Mouse (Mus musculus) left cerebral cortex, adult 6 months (tissue): ENCODE results near the gene Ttc5. TPM values are rescaled to one million over a fixed set of nuclear protein-coding genes. Genes with fewer than 3 reads are reported as not detected.

Experiments
- long read RNA-seq, 2 experiments: library from polyadenylated mRNA; unstranded; transcript quantifications; one replicate each; pipeline ENCODE4 v2.0.0; 2019 to 2020
- polyA plus RNA-seq: library from polyadenylated mRNA; unstranded; fragments of <200 nt; fragmentation: Nextera tagmentation; gene quantifications from 2 replicates; pipeline ENCODE4 v1.2.3, GENCODE M21; 2021

The Ttc5 gene
- 45.5 and 53.6 TPM in 2 replicates for polyA plus RNA-seq
- long read RNA-seq, experiment 1, transcript Ttc5-202 (4 exons, 2,366 nt): minor isoform, 49 of 571 reads
- long read RNA-seq, experiment 1, transcript Ttc5-201 (10 exons, 1,842 nt): major isoform, 458 of 571 reads
- long read RNA-seq, experiment 1, partial matches to known transcripts: 10 of 571 reads
- long read RNA-seq, experiment 1, other reads (novel, unspliced or antisense): 53 of 571 reads
- long read RNA-seq, experiment 2, transcript Ttc5-201 (10 exons, 1,842 nt): major isoform, 69 of 94 reads
- long read RNA-seq, experiment 2, transcript Ttc5-202 (4 exons, 2,366 nt): minor isoform, 5 of 94 reads
- long read RNA-seq, experiment 2, partial matches to known transcripts: 9 of 94 reads
- long read RNA-seq, experiment 2, other reads (novel, unspliced or antisense): 11 of 94 reads

GRCm38 (mm10) chr14:50785251-50785637, at the start of gene Ttc5:
Gene Ttc5, minus strand, starts transcription at chr14:50785519.

GRCm38 (mm10) chr14:50807487-50808072, 22.3 kb upstream of the Ttc5 start, which contains the start of the genes Ccnb1ip1 and Parp2:
Gene Ccnb1ip1, minus strand, starts transcription at chr14:50807732.
Gene Parp2, plus strand, starts transcription at chr14:50807841.

GRCm38 (mm10) chr14:50744994-50745393, 40.3 kb downstream of the Ttc5 start, which contains the start of gene Olfr749:
Gene Olfr749, minus strand, starts transcription at chr14:50745094.

Other genes starting within 250 kb of the Ttc5 start
- gene Olfr744, start 170.6 kb downstream of the Ttc5 start, polyA plus RNA-seq: not detected in 2 replicates
- not detected in 2 replicates for gene Olfr745, start 146.1 kb downstream of the Ttc5 start, polyA plus RNA-seq
- gene Olfr746, start 138.4 kb downstream of the Ttc5 start, polyA plus RNA-seq: not detected in 2 replicates
- gene Olfr747, start 92.3 kb downstream of the Ttc5 start, polyA plus RNA-seq: not detected in 2 replicates
- gene Olfr748, start 78.1 kb downstream of the Ttc5 start, polyA plus RNA-seq: not detected in 2 replicates
- gene Olfr749, start 40.4 kb downstream of the Ttc5 start, polyA plus RNA-seq: not detected in 2 replicates
- not detected in 2 replicates for gene Ccnb1ip1, start 22.2 kb upstream of the Ttc5 start, polyA plus RNA-seq
- 20.4 and 20.8 TPM in 2 replicates for gene Parp2, start 22.3 kb upstream of the Ttc5 start, polyA plus RNA-seq
- 1.5 and 2.0 TPM in 2 replicates for gene Tep1, start 85.0 kb upstream of the Ttc5 start, polyA plus RNA-seq
- 0.61 and 0.65 TPM in 2 replicates for gene Klhl33, start 112.0 kb upstream of the Ttc5 start, polyA plus RNA-seq
- gene Osgep, start 139.4 kb upstream of the Ttc5 start, polyA plus RNA-seq: 58.6 and 80.7 TPM in 2 replicates
- 69.3 and 83.9 TPM in 2 replicates for gene Apex1, start 139.4 kb upstream of the Ttc5 start, polyA plus RNA-seq
- gene Pip4p1, start 145.3 kb upstream of the Ttc5 start, polyA plus RNA-seq: 42.9 and 88.9 TPM in 2 replicates
- gene Pnp, start 145.6 kb upstream of the Ttc5 start, polyA plus RNA-seq: 7.8 and 10.7 TPM in 2 replicates
- gene Gm49342, start 159.0 kb upstream of the Ttc5 start, polyA plus RNA-seq: not detected in 2 replicates
- gene Pnp2, start 170.5 kb upstream of the Ttc5 start, polyA plus RNA-seq: 1.5 and 2.1 TPM in 2 replicates
- 0.09 and 0.13 TPM in 2 replicates for gene Rnase10, start 222.2 kb upstream of the Ttc5 start, polyA plus RNA-seq